Mouse (Mus musculus) E14TG2a.4 (cell line): ENCODE data around the gene Inava.

Experiments
- CTCF ChIP-seq: conservative IDR thresholded peaks from 2 replicates; pipeline ENCODE4 v1.5.1; 2014; ENCODE audit warnings: low read length
- NANOG ChIP-seq: IDR thresholded peaks from 2 replicates; pipeline ENCODE4 v1.6.1; 2014; ENCODE audit warnings: borderline replicate concordance, low read length, mixed read lengths

GRCm38 (mm10) chr1:136255174-136255573 is 21.1 kb upstream of the Inava start:
- TF ChIP-seq CTCF (no peak), NANOG (no peak)
